Mouse (Mus musculus): Measurements from ENCODE around the gene Egfem1. TPM values are rescaled to one million over a fixed set of nuclear protein-coding genes. Genes with fewer than 3 reads are reported as not detected.

Egfem1 gene
- total and polyA plus RNA-seq, 3 experiments, result not detected

DNA sequence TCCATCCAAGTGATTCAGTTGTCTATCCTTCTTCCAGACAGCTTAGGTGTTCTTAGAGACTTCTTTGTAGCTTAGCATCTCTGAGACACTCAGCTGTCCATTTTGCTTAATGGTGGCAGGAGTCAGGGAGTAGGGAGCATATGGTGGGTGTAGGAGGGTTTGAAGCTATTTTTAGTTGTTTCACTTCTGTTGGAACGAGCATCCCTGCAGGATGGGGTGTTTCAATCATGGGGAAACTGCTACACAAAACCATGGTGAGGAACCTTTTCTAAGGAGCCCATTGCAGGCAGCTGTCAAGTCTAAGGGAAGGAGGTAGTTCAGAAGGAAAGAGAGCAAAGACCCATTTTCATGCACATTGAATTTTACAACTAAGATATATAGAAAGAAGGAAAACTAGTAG lies 458.1 kb downstream of the Egfem1 start:
- Histone ChIP-seq H3K4me3 (replicated peaks in 1 of 3; ENCODE audit: low read depth in 2 of 3, low read length in 2 of 3, poor library complexity in 1 of 3) (no peak overlapping the region), H3K9ac (ENCODE audit: insufficient read depth, low read depth) (no peak overlapping the region), H3K4me1 (ENCODE audit: control insufficient read depth in 1 of 2, insufficient read depth in 2 of 2) (no peaks in the 10 kb centered on the region), H3K27me3 (replicated peaks) (no peaks in the 10 kb centered on the region), H3K27ac (ENCODE audit: insufficient read depth, low read depth) (no peak overlapping the region), H3K9me3 (replicated peaks; ENCODE audit: low read length) (peaks cover 29% of the 10 kb centered on the region), H3K79me2 (replicated peaks; ENCODE audit: control insufficient read depth, extremely low read depth, insufficient read depth, poor library complexity, severe bottlenecking) (no peaks in the 10 kb centered on the region), H3K36me3 (replicated peaks in 1 of 2; ENCODE audit: control insufficient read depth in 1 of 2, insufficient read depth in 1 of 2, low read length in 1 of 2) (no peaks in the 10 kb centered on the region), H3K4me2 (ENCODE audit: insufficient read depth, low read depth, poor library complexity, severe bottlenecking) (no peak overlapping the region)
- dilution Hi-C loops (cut with MboI; ENCODE audit: extremely low pct_ligation_motif_present, extremely low pct_unique_long_range_greater_than_20kb, low sequenced_read_pairs) (no loop called here), in situ Hi-C loops (cut with MboI; ENCODE audit: low pct_ligation_motif_present, low pct_unique_long_range_greater_than_20kb, low sequenced_read_pairs) (no loop called here)
- no peak for DNase-seq (ENCODE audit: extremely low read depth)
- TF ChIP-seq BHLHE40 (IDR thresholded peaks at IDR 0.05; ENCODE audit: low read depth, low read length), result no peak
- TF ChIP-seq RAD21 (IDR thresholded peaks at IDR 0.05; ENCODE audit: low read depth, low read length), result no peak
- TF ChIP-seq PAX5 (IDR thresholded peaks at IDR 0.05; ENCODE audit: low read length), result no peak
- TF ChIP-seq TBP (conservative IDR thresholded peaks at IDR 0.05; ENCODE audit: low read depth, low read length), result no peak
- TF ChIP-seq ZNF384 (IDR thresholded peaks at IDR 0.05; ENCODE audit: low read depth, low read length), result no peak
- no peak for TF ChIP-seq USF1 (IDR thresholded peaks at IDR 0.05; ENCODE audit: low read depth, low read length)
- no peak for TF ChIP-seq JUN (IDR thresholded peaks at IDR 0.05; ENCODE audit: insufficient read depth, low read depth, low read length)
- TF ChIP-seq CTCF (conservative IDR thresholded peaks at IDR 0.05 in 1 of 2, IDR thresholded peaks at IDR 0.05 in 1 of 2; ENCODE audit: low read depth in 2 of 2, low read length in 2 of 2), result no peak
- no peak for TF ChIP-seq UBTF (IDR thresholded peaks at IDR 0.05; ENCODE audit: low read depth, low read length)
- no peak for TF ChIP-seq EP300 (IDR thresholded peaks at IDR 0.05; ENCODE audit: low read length)
- TF ChIP-seq TCF12 (IDR thresholded peaks at IDR 0.05; ENCODE audit: low read depth, low read length), result no peak
- TF ChIP-seq ZMIZ1 (IDR thresholded peaks at IDR 0.05; ENCODE audit: low read depth, low read length), result no peak
- TF ChIP-seq MYC (IDR thresholded peaks at IDR 0.05; ENCODE audit: low read depth, low read length), result no peak
- no peak for TF ChIP-seq ZC3H11A (IDR thresholded peaks at IDR 0.05; ENCODE audit: low read depth, low read length)
- no peak for TF ChIP-seq HCFC1 (IDR thresholded peaks at IDR 0.05; ENCODE audit: low read depth, low read length)
- no peak for TF ChIP-seq NRF1 (IDR thresholded peaks at IDR 0.05; ENCODE audit: low read depth, low read length)
- no peak for TF ChIP-seq MAX (IDR thresholded peaks at IDR 0.05; ENCODE audit: low read length)

DNA sequence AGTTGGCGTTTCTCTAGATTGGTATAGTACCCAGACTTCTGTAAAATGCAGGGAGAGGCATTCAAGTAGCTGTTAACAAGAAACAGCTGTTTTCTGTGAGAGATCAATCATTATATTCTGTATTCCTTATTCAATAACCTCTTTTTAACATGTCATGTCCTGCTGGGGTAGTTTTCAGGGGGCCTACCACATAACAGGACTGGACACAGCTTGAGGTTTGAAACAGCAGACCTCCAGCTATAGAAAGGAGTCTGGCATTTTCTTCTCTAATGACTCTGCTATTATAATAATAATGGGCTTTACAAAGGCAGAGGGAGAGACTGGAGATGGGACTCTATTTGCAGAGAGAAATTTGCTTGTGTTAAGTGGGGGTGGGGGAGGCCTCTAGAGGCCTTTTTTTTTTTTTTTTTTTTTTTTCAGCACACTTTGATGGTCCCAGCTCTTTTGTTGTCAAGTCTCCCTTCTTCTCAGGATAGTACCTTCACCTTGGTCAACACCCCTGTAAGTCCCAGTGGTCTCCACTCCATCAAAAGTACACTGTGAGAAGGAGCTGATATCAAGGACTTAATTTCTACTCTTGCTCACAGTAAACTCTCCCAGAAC lies 459.8 kb downstream of the Egfem1 start:
- no peaks in the 10 kb centered on the region for H3K36me3 ChIP-seq (replicated peaks in 1 of 2; ENCODE audit: control insufficient read depth in 1 of 2, insufficient read depth in 1 of 2, low read length in 1 of 2)
- H3K4me3 ChIP-seq (replicated peaks in 1 of 3; ENCODE audit: low read depth in 2 of 3, low read length in 2 of 3, poor library complexity in 1 of 3), result no peak overlapping the region
- TF ChIP-seq IRF4 (IDR thresholded peaks at IDR 0.05; ENCODE audit: low read depth, low read length) (no peak), POLR2A (IDR thresholded peaks at IDR 0.05; ENCODE audit: low read depth, low read length) (no peak), HCFC1 (IDR thresholded peaks at IDR 0.05; ENCODE audit: low read depth, low read length) (no peak), MAX (IDR thresholded peaks at IDR 0.05; ENCODE audit: low read length) (no peak), ZKSCAN1 (IDR thresholded peaks at IDR 0.05; ENCODE audit: borderline replicate concordance, low read depth, low read length) (no peak), TBP (conservative IDR thresholded peaks at IDR 0.05; ENCODE audit: low read depth, low read length) (no peak)
- peaks cover 31% of the 10 kb centered on the region for H3K9me3 ChIP-seq (replicated peaks; ENCODE audit: low read length)
- no peak for DNase-seq (ENCODE audit: extremely low read depth)
- H3K79me2 ChIP-seq (replicated peaks; ENCODE audit: control insufficient read depth, extremely low read depth, insufficient read depth, poor library complexity, severe bottlenecking), result no peaks in the 10 kb centered on the region
- in situ Hi-C loops (cut with MboI; ENCODE audit: low pct_ligation_motif_present, low pct_unique_long_range_greater_than_20kb, low sequenced_read_pairs) (no loop called here), dilution Hi-C loops (cut with MboI; ENCODE audit: extremely low pct_ligation_motif_present, extremely low pct_unique_long_range_greater_than_20kb, low sequenced_read_pairs) (no loop called here)
- H3K27ac ChIP-seq (ENCODE audit: insufficient read depth, low read depth), result no peak overlapping the region
- no peaks in the 10 kb centered on the region for H3K27me3 ChIP-seq (replicated peaks)
- no peak overlapping the region for H3K9ac ChIP-seq (ENCODE audit: insufficient read depth, low read depth)
- no peak overlapping the region for H3K4me2 ChIP-seq (ENCODE audit: insufficient read depth, low read depth, poor library complexity, severe bottlenecking)
- H3K4me1 ChIP-seq (ENCODE audit: control insufficient read depth in 1 of 2, insufficient read depth in 2 of 2), result no peaks in the 10 kb centered on the region
